Mouse (Mus musculus): ENCODE results near the gene Bcor. TPM values are rescaled to one million over a fixed set of nuclear protein-coding genes. Genes with fewer than 3 reads are reported as not detected.

Bcor gene
- total RNA-seq (2023), result 57.3 to 66.1 TPM (median 64.6 TPM) in 4 replicates

GRCm38 (mm10) chrX:12159981-12160656 lies at the start of gene Bcor:
Gene Bcor (minus strand): TSS chrX:12160355.

